Mouse (Mus musculus): Measurements from ENCODE around the gene Gm5128. TPM values are rescaled to one million over a fixed set of nuclear protein-coding genes. Genes with fewer than 3 reads are reported as not detected.
"Not testable (repeated sequence)": the region's sequence is repeated elsewhere in the genome, so short reads cannot be mapped to it uniquely, and the experiment has no call there.

Gm5128 gene
- total RNA-seq (2021) = not detected
- long read RNA-seq, experiment 1 = 0 reads
- long read RNA-seq, experiment 2 = 0 reads

- DNase-seq; intact Hi-C loops (cut with DNase I; ENCODE audit: low total_unique reads): not testable (repeated sequence)
These were observed at the start of gene Gm5128 for GRCm38 (mm10) chrX:135372984-135373383. TSS of gene Gm5128 (plus strand) at chrX:135373284.

GRCm38 (mm10) chrX:135360685-135361084, 12.4 kb upstream of the Gm5128 start:
- intact Hi-C loops (cut with DNase I; ENCODE audit: low total_unique reads); DNase-seq: not testable (repeated sequence)

- DNase-seq; intact Hi-C loops (cut with DNase I; ENCODE audit: low total_unique reads): not testable (repeated sequence)
These were observed 11.1 kb upstream of the Gm5128 start for GRCm38 (mm10) chrX:135361943-135362342.

- DNase-seq; intact Hi-C loops (cut with DNase I; ENCODE audit: low total_unique reads): not testable (repeated sequence)
These were observed 30.5 kb downstream of the Gm5128 start for GRCm38 (mm10) chrX:135403578-135403977.

GRCm38 (mm10) chrX:135421203-135421602, 48.1 kb downstream of the Gm5128 start:
- intact Hi-C loops (cut with DNase I; ENCODE audit: low total_unique reads); DNase-seq: not testable (repeated sequence)

- DNase-seq; intact Hi-C loops (cut with DNase I; ENCODE audit: low total_unique reads): not testable (repeated sequence)
These were observed 48.7 kb downstream of the Gm5128 start for GRCm38 (mm10) chrX:135421824-135422223.

GRCm38 (mm10) chrX:135422473-135422872, 49.4 kb downstream of the Gm5128 start:
- DNase-seq; intact Hi-C loops (cut with DNase I; ENCODE audit: low total_unique reads): not testable (repeated sequence)

Other genes with a start within 250 kb of the Gm5128 start
- gene Gm15023, start 195.7 kb upstream of the Gm5128 start, total RNA-seq (2021) = not detected
- 1 to 10 TPM in 1 of 2 experiments, under 1 TPM in 1; 0.64 to 1.1 TPM for gene Tceal6, start 162.6 kb upstream of the Gm5128 start, total RNA-seq (2021)
- not detected for gene Pramel3, start 71.0 kb upstream of the Gm5128 start, total RNA-seq (2021)
- not detected for gene Gm7903, start 60.6 kb downstream of the Gm5128 start, total RNA-seq (2021)
- not detected for gene AV320801, start 121.3 kb downstream of the Gm5128 start, total RNA-seq (2021)
- gene Nxf7, start 225.5 kb downstream of the Gm5128 start, total RNA-seq (2021) = not detected

All from gastrocnemius, postnatal 14 days (tissue).